Comparison of ENCODE assay signal across 22 mouse cellular contexts in the genomic region with DNA sequence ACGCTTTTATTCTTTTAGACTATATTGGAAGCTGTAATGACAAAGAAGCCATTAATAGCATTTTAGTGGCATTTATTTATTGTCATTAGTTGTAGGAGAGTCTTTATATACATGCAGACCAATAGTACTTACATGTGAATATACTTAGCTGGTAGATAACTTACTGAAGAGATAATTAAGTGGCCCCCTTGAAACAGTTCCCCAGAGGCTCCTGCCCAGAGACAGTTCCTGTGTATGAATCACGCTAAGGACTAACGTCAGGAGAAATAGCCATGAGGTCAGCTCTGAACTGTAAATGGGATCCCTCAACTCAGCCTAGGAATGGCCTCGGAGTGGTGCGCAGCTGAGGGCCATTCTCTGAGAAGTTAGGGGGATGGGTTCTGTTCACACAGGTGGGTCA.
DNase-seq lines count a peak whose midpoint lies in the region; ATAC-seq and TF ChIP-seq lines count a peak whose summit lies in the region.
"Had no signal": no experiment of that assay in that cellular context is flagged by ENCODE, and none has a peak within 500 bp of the region (broad histone marks: within the 10 kb centered on the region; RNA-seq: fewer than 3 reads in every experiment).

No protein-coding gene starts in this region.

- peak overlapping the region; percentile 16 for H3K27ac ChIP-seq in gastrocnemius, adult 2 months
- H3K27ac ChIP-seq in spleen, adult 2 months (ENCODE audit: insufficient read depth, low read length), result peak overlapping the region; percentile 30
- peak overlapping the region; percentile 63 for H3K27ac ChIP-seq in liver, embryonic 15.5 days (replicated peaks)
- H3K27ac ChIP-seq: embryonic facial prominence, embryonic 13.5 days; forebrain, embryonic 12.5 days; hindbrain, embryonic 13.5 days; hindbrain, postnatal 0 days had no signal

- H3K36me3 ChIP-seq in spleen, adult 2 months (ENCODE audit: control insufficient read depth, insufficient read depth, low read length), result no peaks in the 10 kb centered on the region
- no peaks in the 10 kb centered on the region for H3K36me3 ChIP-seq in liver, embryonic 15.5 days (replicated peaks)
- H3K36me3 ChIP-seq: embryonic facial prominence, embryonic 13.5 days; forebrain, embryonic 12.5 days; heart, embryonic 10.5 days; hindbrain, embryonic 13.5 days had no signal

- H3K27me3 ChIP-seq in spleen, adult 2 months (ENCODE audit: control insufficient read depth, insufficient read depth, low read length), result no peaks in the 10 kb centered on the region
- H3K27me3 ChIP-seq in liver, embryonic 15.5 days, result no peaks in the 10 kb centered on the region
- H3K27me3 ChIP-seq: embryonic facial prominence, embryonic 13.5 days had no signal

- H3K9me3 ChIP-seq in liver, embryonic 15.5 days (replicated peaks), result no peaks in the 10 kb centered on the region
- H3K9me3 ChIP-seq: embryonic facial prominence, embryonic 13.5 days; forebrain, embryonic 12.5 days; heart, embryonic 10.5 days; hindbrain, embryonic 13.5 days had no signal

- ATAC-seq in liver, embryonic 15.5 days (ENCODE audit: insufficient read depth), result no peak
- ATAC-seq: CD4-positive, CD25-positive, alpha-beta regulatory T cell, adult 4 months; forebrain, postnatal 0 days; hindbrain, postnatal 0 days had no signal

- no peak overlapping the region for H3K4me3 ChIP-seq in gastrocnemius, adult 2 months
- no peak overlapping the region for H3K4me3 ChIP-seq in spleen, adult 2 months (ENCODE audit: extremely low read depth, insufficient read depth, insufficient read length)
- no peak overlapping the region for H3K4me3 ChIP-seq in liver, embryonic 15.5 days (replicated peaks)
- H3K4me3 ChIP-seq: embryonic facial prominence, embryonic 13.5 days; forebrain, embryonic 12.5 days; heart, embryonic 10.5 days; hindbrain, embryonic 13.5 days had no signal

- no peak overlapping the region for H3K9ac ChIP-seq in liver, embryonic 15.5 days
- H3K9ac ChIP-seq: embryonic facial prominence, embryonic 13.5 days; forebrain, embryonic 12.5 days; forebrain, postnatal 0 days; hindbrain, embryonic 13.5 days had no signal

- no peak for TF ChIP-seq POLR2A in spleen, adult 2 months (IDR thresholded peaks at IDR 0.05; ENCODE audit: low read depth, low read length)

- intact Hi-C loops in gastrocnemius, adult 2 months (cut with DNase I), result no loop called here

- no peak for DNase-seq in gastrocnemius, adult 2 months
- no peak for DNase-seq in gastrocnemius, adult 18-20 months (ENCODE audit: low spot score)
- DNase-seq in spleen, adult 2 months (ENCODE audit: low read depth in 1 of 2, low spot score in 2 of 2), result no peak
- DNase-seq in spleen, adult 18-20 months, result no peak
- no peak for DNase-seq in urinary bladder, postnatal 36 days (ENCODE audit: low spot score in 2 of 2)
- DNase-seq in right cerebral cortex, postnatal 25 days, result no peak
- DNase-seq: adrenal gland, adult 8-10 months; B cell, adult 2 months; cerebellum, adult 11-12 months; cerebellum, adult 9-10 months; cerebellum, postnatal 25 days; forebrain, postnatal 0 days; gastrocnemius, postnatal 36 days; heart, adult 11 months; heart, postnatal 14 days had no signal

- WGBS in spleen, adult 2 months, result 77% methylated on average over 5 of the region's 5 CpGs
- 54% methylated on average over 5 of the region's 5 CpGs for WGBS in liver, embryonic 15.5 days (ENCODE audit: insufficient replicate concordance)

- H3K4me2 ChIP-seq in liver, embryonic 15.5 days, result no peak overlapping the region
- H3K4me2 ChIP-seq: embryonic facial prominence, embryonic 13.5 days; forebrain, embryonic 12.5 days; hindbrain, embryonic 13.5 days had no signal

- no peak for TF ChIP-seq CTCF in gastrocnemius, adult 2 months (IDR thresholded peaks at IDR 0.05)
- TF ChIP-seq CTCF in spleen, adult 2 months (IDR thresholded peaks at IDR 0.05; ENCODE audit: extremely low read depth, insufficient read depth, insufficient read length, insufficient replicate concordance), result no peak

- peaks cover 15% of the 10 kb centered on the region for H3K4me1 ChIP-seq in spleen, adult 2 months (ENCODE audit: control insufficient read depth, insufficient read depth, insufficient read length)
- H3K4me1 ChIP-seq in liver, embryonic 15.5 days (replicated peaks), result peaks cover 69% of the 10 kb centered on the region
